Mouse (Mus musculus) G1E (cell line): ENCODE measurements around the gene Kansl1l.

Source experiments
- CTCF ChIP-seq: IDR thresholded peaks from 2 replicates; pipeline ENCODE4 v1.5.1; 2012; ENCODE audit warnings: low read depth, low read length, inconsistent platforms, mixed read lengths
- GATA1 ChIP-seq: IDR thresholded peaks from 2 replicates; pipeline ENCODE4 v1.6.1; 2012; ENCODE audit warnings: borderline replicate concordance, low read length, inconsistent platforms, mixed read lengths
- POLR2AphosphoS5 ChIP-seq: IDR thresholded peaks from 2 replicates; pipeline ENCODE4 v1.6.1; 2012; ENCODE audit warnings: low read depth, low read length, inconsistent platforms; ENCODE audit not compliant: insufficient replicate concordance

DNA sequence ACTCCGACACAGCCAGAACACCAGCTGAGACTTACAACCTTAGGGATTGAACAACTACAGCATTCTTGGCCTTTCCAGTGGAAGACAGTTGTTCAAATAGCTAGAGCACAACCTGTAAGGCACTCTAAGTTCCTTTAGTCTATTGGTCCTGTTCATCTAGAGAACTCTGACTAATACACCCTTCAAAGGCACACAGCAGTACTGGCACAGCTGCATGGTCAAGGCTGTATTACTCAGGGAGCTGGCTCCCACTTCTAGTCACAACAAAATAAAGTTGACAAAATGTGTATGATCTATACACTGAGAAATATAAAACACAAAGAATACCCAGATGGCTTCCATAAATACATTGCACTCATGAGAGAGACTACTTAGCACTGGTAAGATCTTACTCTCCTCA lies 10.5 kb downstream of the Kansl1l start:
- TF ChIP-seq CTCF (no peak), POLR2AphosphoS5 (no peak), GATA1 (no peak)
